Mouse (Mus musculus) CH12.LX (cell line): Measurements from ENCODE around the gene Ddah1.

Source experiments
- CTCF ChIP-seq, 2 experiments: IDR thresholded peaks in 1 of 2; conservative IDR thresholded peaks in 1 of 2; 2 replicates each; pipeline ENCODE4 v1.5.1; 2011 to 2012; ENCODE audit warnings: low read depth in 2 of 2, low read length in 2 of 2, improper control_type of control experiment in 1 of 2, inconsistent platforms in 1 of 2, mild to moderate bottlenecking in 1 of 2, moderate library complexity in 1 of 2
- HCFC1 ChIP-seq: IDR thresholded peaks from 2 replicates; pipeline ENCODE4 v1.6.1; 2012; ENCODE audit warnings: low read depth, mild to moderate bottlenecking, inconsistent platforms, low read length, improper control_type of control experiment
- POLR2A ChIP-seq: IDR thresholded peaks from 2 replicates; pipeline ENCODE4 v1.6.1; 2011; ENCODE audit warnings: low read depth, mild to moderate bottlenecking, improper control_type of control experiment, low read length
- POLR2AphosphoS2 ChIP-seq: IDR thresholded peaks from 2 replicates; pipeline ENCODE4 v1.6.1; 2011; ENCODE audit warnings: low read depth, low read length, improper control_type of control experiment
- RCOR1 ChIP-seq: conservative IDR thresholded peaks from 2 replicates; pipeline ENCODE4 v1.6.1; 2012; ENCODE audit warnings: low read depth, mild to moderate bottlenecking, inconsistent platforms, low read length, improper control_type of control experiment
- USF2 ChIP-seq: conservative IDR thresholded peaks from 2 replicates; pipeline ENCODE4 v1.6.1; 2011; ENCODE audit warnings: low read depth, low read length, improper control_type of control experiment
- ZNF384 ChIP-seq: IDR thresholded peaks from 2 replicates; pipeline ENCODE4 v1.6.1; 2012; ENCODE audit warnings: low read depth, low read length, improper control_type of control experiment, inconsistent platforms

- TF ChIP-seq POLR2A = no peak
- no peak for TF ChIP-seq ZNF384
- TF ChIP-seq POLR2AphosphoS2 = no peak
- TF ChIP-seq RCOR1 = no peak
- TF ChIP-seq HCFC1 = no peak
- no peak for TF ChIP-seq CTCF (conservative IDR thresholded peaks at IDR 0.05 in 1 of 2, IDR thresholded peaks at IDR 0.05 in 1 of 2; ENCODE audit: low read depth in 2 of 2, low read length in 2 of 2)
- no peak for TF ChIP-seq USF2
These were observed at the start of gene Ddah1 for GRCm38 (mm10) chr3:145758561-145759378.
